Mouse (Mus musculus): Measurements from ENCODE around the gene Itpr2. TPM values are rescaled to one million over a fixed set of nuclear protein-coding genes. Genes with fewer than 3 reads are reported as not detected.
A peak's percentile ranks its signal among the peaks of the same experiment; 100 is the strongest.

The Itpr2 gene
- total and polyA plus RNA-seq, 3 experiments = 2.3 to 46.0 (median 37.6) TPM

DNA sequence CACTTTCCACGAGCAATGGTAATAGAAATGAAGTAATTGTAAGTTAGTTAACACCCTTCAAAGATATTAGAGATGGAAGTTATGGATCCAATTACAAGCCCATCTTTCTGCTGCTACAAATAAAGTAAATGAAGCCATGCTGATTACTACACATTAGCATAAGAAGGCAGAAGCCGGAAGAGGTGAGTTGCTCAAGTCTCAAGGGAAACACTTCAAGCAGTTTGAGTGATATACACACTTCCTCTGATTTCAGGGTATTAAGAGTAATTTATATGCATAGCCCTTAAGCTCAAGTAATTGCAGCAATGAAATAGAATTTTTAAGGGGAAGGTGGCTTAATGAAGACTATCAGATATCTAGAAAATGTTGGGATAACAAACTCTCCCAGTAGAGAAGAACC lies 286.7 kb downstream of the Itpr2 start:
- Histone ChIP-seq H3K4me3 (ENCODE audit: low read depth, low read length) (no peak overlapping the region), H3K4me1 (ENCODE audit: insufficient read depth, low read depth, low read length) (no peaks in the 10 kb centered on the region), H3K9me3 (replicated peaks) (no peaks in the 10 kb centered on the region), H3K27me3 (ENCODE audit: insufficient read depth, low read length) (no peaks in the 10 kb centered on the region), H3K36me3 (replicated peaks) (peaks cover 22% of the 10 kb centered on the region)
- DNase-seq (ENCODE audit: low spot score) = no peak
- no peak for TF ChIP-seq TAL1 (conservative IDR thresholded peaks at IDR 0.05; ENCODE audit: low read depth, low read length)
- no peak for TF ChIP-seq GATA2 (IDR thresholded peaks at IDR 0.05; ENCODE audit: borderline replicate concordance, low read depth, low read length)
- no peak for TF ChIP-seq CTCF (IDR thresholded peaks at IDR 0.05; ENCODE audit: low read depth, low read length)
- no peak for TF ChIP-seq GATA1 (IDR thresholded peaks at IDR 0.05; ENCODE audit: borderline replicate concordance, low read length)
- no peak for TF ChIP-seq POLR2AphosphoS5 (IDR thresholded peaks at IDR 0.05; ENCODE audit: insufficient replicate concordance, low read depth, low read length)
- no peak for ATAC-seq (ENCODE audit: extremely low read depth, insufficient number of reproducible peaks, low FRiP score, poor library complexity, severe bottlenecking)

GRCm38 (mm10) chr6:146212339-146212738 lies 289.7 kb downstream of the Itpr2 start:
- Histone ChIP-seq H3K4me1 (ENCODE audit: insufficient read depth, low read depth, low read length) (no peaks in the 10 kb centered on the region), H3K36me3 (replicated peaks) (peaks cover 13% of the 10 kb centered on the region), H3K27me3 (ENCODE audit: insufficient read depth, low read length) (no peaks in the 10 kb centered on the region), H3K9me3 (replicated peaks) (no peaks in the 10 kb centered on the region), H3K4me3 (ENCODE audit: low read depth, low read length) (no peak overlapping the region; the same call in 1 of the 2 replicates)
- no peak for DNase-seq (ENCODE audit: low spot score)
- TF ChIP-seq GATA1 (IDR thresholded peaks at IDR 0.05; ENCODE audit: borderline replicate concordance, low read length) (no peak), POLR2AphosphoS5 (IDR thresholded peaks at IDR 0.05; ENCODE audit: insufficient replicate concordance, low read depth, low read length) (peak; percentile 76; the same call in 1 of the 2 replicates)
- ATAC-seq (ENCODE audit: extremely low read depth, insufficient number of reproducible peaks, low FRiP score, poor library complexity, severe bottlenecking) = no peak

DNA sequence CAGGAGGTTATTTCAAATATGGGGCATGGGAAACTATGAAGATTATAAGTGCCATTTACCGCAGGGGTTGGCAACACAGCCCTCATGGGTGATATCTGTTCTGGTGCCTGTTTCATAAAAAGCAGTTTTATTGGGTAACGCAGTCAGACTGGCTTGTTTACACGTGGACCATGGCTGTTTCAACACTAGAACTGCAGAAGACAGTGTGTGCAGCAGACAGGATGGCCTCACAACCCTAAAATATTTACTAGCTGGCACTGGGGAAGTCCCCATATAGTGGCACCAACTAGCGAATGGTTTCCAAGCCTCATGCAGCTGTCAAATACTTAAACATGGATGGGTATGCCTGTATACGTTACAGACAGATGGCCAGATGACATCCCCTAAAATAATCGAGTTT lies 290.8 kb downstream of the Itpr2 start:
- no peak overlapping the region for H3K4me3 ChIP-seq (ENCODE audit: low read depth, low read length)
- no peaks in the 10 kb centered on the region for H3K4me1 ChIP-seq (ENCODE audit: insufficient read depth, low read depth, low read length)
- no peaks in the 10 kb centered on the region for H3K27me3 ChIP-seq (ENCODE audit: insufficient read depth, low read length)
- ATAC-seq (ENCODE audit: extremely low read depth, insufficient number of reproducible peaks, low FRiP score, poor library complexity, severe bottlenecking) (no peak), DNase-seq (ENCODE audit: low spot score) (no peak)
- H3K9me3 ChIP-seq (replicated peaks) = no peaks in the 10 kb centered on the region
- no peak for TF ChIP-seq GATA1 (IDR thresholded peaks at IDR 0.05; ENCODE audit: borderline replicate concordance, low read length)
- TF ChIP-seq POLR2AphosphoS5 (IDR thresholded peaks at IDR 0.05; ENCODE audit: insufficient replicate concordance, low read depth, low read length) = no peak
- no peak for TF ChIP-seq TAL1 (conservative IDR thresholded peaks at IDR 0.05; ENCODE audit: low read depth, low read length)
- TF ChIP-seq CTCF (IDR thresholded peaks at IDR 0.05; ENCODE audit: low read depth, low read length) = no peak
- TF ChIP-seq GATA2 (IDR thresholded peaks at IDR 0.05; ENCODE audit: borderline replicate concordance, low read depth, low read length) = no peak
- peaks cover 13% of the 10 kb centered on the region for H3K36me3 ChIP-seq (replicated peaks)

DNA sequence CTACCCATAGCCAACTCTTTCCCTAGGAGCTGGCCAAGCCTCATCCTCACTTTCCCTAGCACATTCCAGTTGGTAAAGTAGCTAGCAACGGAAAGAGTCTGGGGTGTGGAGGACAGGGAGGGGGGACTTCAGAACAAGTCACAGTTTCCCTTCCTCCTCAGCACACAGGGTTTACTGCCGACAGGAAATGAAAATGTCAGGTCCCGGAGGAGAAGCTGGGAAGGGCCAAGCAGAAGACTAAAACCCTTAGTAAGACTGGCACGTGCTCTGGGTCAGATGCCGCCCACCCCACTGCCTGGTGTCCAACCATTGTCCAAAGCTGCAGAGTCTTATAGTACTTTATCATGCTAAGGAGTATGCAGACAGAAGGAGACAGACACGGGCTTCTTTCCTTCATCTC lies 293.0 kb downstream of the Itpr2 start:
- H3K4me3 ChIP-seq (ENCODE audit: low read depth, low read length) = no peak overlapping the region
- no peaks in the 10 kb centered on the region for H3K9me3 ChIP-seq (replicated peaks)
- DNase-seq (ENCODE audit: low spot score) (no peak), ATAC-seq (ENCODE audit: extremely low read depth, insufficient number of reproducible peaks, low FRiP score, poor library complexity, severe bottlenecking) (no peak)
- no peak for TF ChIP-seq GATA1 (IDR thresholded peaks at IDR 0.05; ENCODE audit: borderline replicate concordance, low read length)
- H3K4me1 ChIP-seq (ENCODE audit: insufficient read depth, low read depth, low read length) = no peaks in the 10 kb centered on the region
- peaks cover 7% of the 10 kb centered on the region for H3K36me3 ChIP-seq (replicated peaks)
- H3K27me3 ChIP-seq (ENCODE audit: insufficient read depth, low read length) = no peaks in the 10 kb centered on the region

GRCm38 (mm10) chr6:146207204-146207959 lies 294.6 kb downstream of the Itpr2 start:
- H3K27me3 ChIP-seq (ENCODE audit: insufficient read depth, low read length) = no peaks in the 10 kb centered on the region
- DNase-seq (ENCODE audit: low spot score) = no peak
- no peaks in the 10 kb centered on the region for H3K9me3 ChIP-seq (replicated peaks)
- no peak for ATAC-seq (ENCODE audit: extremely low read depth, insufficient number of reproducible peaks, low FRiP score, poor library complexity, severe bottlenecking)
- no peak overlapping the region for H3K4me3 ChIP-seq (ENCODE audit: low read depth, low read length)
- no peak for TF ChIP-seq POLR2AphosphoS5 (IDR thresholded peaks at IDR 0.05; ENCODE audit: insufficient replicate concordance, low read depth, low read length)
- no peak for TF ChIP-seq GATA2 (IDR thresholded peaks at IDR 0.05; ENCODE audit: borderline replicate concordance, low read depth, low read length)
- TF ChIP-seq TAL1 (conservative IDR thresholded peaks at IDR 0.05; ENCODE audit: low read depth, low read length) = no peak
- no peak for TF ChIP-seq GATA1 (IDR thresholded peaks at IDR 0.05; ENCODE audit: borderline replicate concordance, low read length)
- TF ChIP-seq CTCF (IDR thresholded peaks at IDR 0.05; ENCODE audit: low read depth, low read length) = no peak
- no peaks in the 10 kb centered on the region for H3K4me1 ChIP-seq (ENCODE audit: insufficient read depth, low read depth, low read length)
- peaks cover 3% of the 10 kb centered on the region for H3K36me3 ChIP-seq (replicated peaks)

GRCm38 (mm10) chr6:146205136-146205535 lies 296.9 kb downstream of the Itpr2 start:
- TF ChIP-seq POLR2AphosphoS5 (IDR thresholded peaks at IDR 0.05; ENCODE audit: insufficient replicate concordance, low read depth, low read length) (no peak), GATA2 (IDR thresholded peaks at IDR 0.05; ENCODE audit: borderline replicate concordance, low read depth, low read length) (no peak), TAL1 (conservative IDR thresholded peaks at IDR 0.05; ENCODE audit: low read depth, low read length) (no peak), GATA1 (IDR thresholded peaks at IDR 0.05; ENCODE audit: borderline replicate concordance, low read length) (no peak), CTCF (IDR thresholded peaks at IDR 0.05; ENCODE audit: low read depth, low read length) (no peak)
- no peak for DNase-seq (ENCODE audit: low spot score)
- Histone ChIP-seq H3K36me3 (replicated peaks) (no peaks in the 10 kb centered on the region), H3K4me1 (ENCODE audit: insufficient read depth, low read depth, low read length) (no peaks in the 10 kb centered on the region), H3K4me3 (ENCODE audit: low read depth, low read length) (no peak overlapping the region), H3K9me3 (replicated peaks) (no peaks in the 10 kb centered on the region), H3K27me3 (ENCODE audit: insufficient read depth, low read length) (no peaks in the 10 kb centered on the region)
- ATAC-seq (ENCODE audit: extremely low read depth, insufficient number of reproducible peaks, low FRiP score, poor library complexity, severe bottlenecking) = no peak

Measured in G1E (cell line).